Mouse (Mus musculus) ES-Bruce4 (cell line): ENCODE data around the gene Dgkq.

ENCODE experiments used
- EP300 ChIP-seq: IDR thresholded peaks from 2 replicates; pipeline ENCODE4 v1.6.1; 2011; ENCODE audit warnings: low read depth, low read length; ENCODE audit not compliant: insufficient read depth
- POLR2A ChIP-seq: IDR thresholded peaks from one replicate; pipeline ENCODE4 v1.8.1; 2011; ENCODE audit warnings: low read length; ENCODE audit not compliant: insufficient read depth

DNA sequence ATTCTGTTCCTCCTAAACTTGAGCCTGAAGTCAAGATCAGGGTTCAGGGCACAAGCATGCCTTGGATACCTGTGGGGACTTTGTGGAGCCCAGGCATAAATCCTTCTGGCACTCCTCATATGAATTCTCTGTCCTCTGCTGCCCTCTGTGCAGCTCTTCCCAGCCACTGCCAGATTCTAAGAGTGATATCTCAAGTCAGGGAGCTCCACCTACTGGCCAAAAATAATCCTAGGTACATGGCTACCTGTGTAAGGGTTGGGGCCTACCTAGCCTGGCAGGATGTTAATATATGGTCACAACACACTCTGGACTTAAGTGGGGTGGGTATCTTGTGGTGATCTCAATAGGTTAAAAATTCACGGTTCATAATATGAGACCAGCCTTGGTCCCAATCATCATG, 17.6 kb downstream of the Dgkq start:
- TF ChIP-seq POLR2A (no peak), EP300 (no peak)
